Mouse (Mus musculus) heart, adult 2 months (tissue): ENCODE data around the gene Noc2l.

Experiments used
- CTCF ChIP-seq: fragments of 200-600 bp; IDR thresholded peaks from 2 replicates; pipeline ENCODE4 v1.8.1; 2022; ENCODE audit warnings: antibody characterized with exemption, mild to moderate bottlenecking, moderate library complexity
- EP300 ChIP-seq: fragments of 200-500 bp; IDR thresholded peaks from 2 replicates; pipeline ENCODE4 v1.6.1; 2011; ENCODE audit warnings: low read depth, low read length, control low read depth; ENCODE audit not compliant: insufficient read depth
- POLR2A ChIP-seq: fragments of 200-500 bp; IDR thresholded peaks from 2 replicates; pipeline ENCODE4 v1.6.1; 2011; ENCODE audit warnings: mild to moderate bottlenecking, low read depth, low read length, control low read depth; ENCODE audit not compliant: insufficient read depth

DNA sequence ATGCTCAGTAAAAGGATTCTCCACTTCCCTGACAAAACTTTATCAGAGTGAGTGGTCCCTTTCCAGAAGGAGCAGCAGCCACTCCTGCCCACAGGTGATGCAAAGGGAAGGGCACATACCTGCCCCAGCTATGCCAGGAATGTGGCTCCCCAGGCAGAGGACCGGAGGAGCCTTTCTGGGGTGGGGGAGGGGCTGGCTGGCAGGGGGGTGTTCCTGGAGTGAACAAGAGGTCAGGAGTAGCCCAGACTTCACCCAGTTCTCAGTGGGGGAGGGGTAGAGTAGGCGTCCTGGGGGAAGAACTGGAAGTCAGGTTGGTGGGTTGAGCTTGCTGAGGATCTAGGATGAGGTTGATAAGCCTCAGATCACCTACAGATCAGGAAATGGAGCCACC is 42.6 kb upstream of the Noc2l start:
- no peak for TF ChIP-seq CTCF
- no peak for TF ChIP-seq POLR2A
- TF ChIP-seq EP300: no peak
